Mouse (Mus musculus) MEL (cell line): ENCODE data around the gene Aknad1. TPM values are rescaled to one million over a fixed set of nuclear protein-coding genes. Genes with fewer than 3 reads are reported as not detected.

Experiments
- DNase-seq: peaks from one replicate; pipeline ENCODE4 v3.0.0; 2011; ENCODE audit warnings: low read depth, low spot score
- H3K27ac ChIP-seq: 2 replicates; pipeline ENCODE4 v1.5.1; 2012; ENCODE audit warnings: low read depth, mild to moderate bottlenecking, control low read depth, low read length, moderate library complexity; ENCODE audit not compliant: control insufficient read depth
- H3K27me3 ChIP-seq, 2 experiments: fragments of 150-350 bp in 1 of 2; sonication (generic) in 1 of 2; 2 replicates each; pipeline ENCODE4 v1.6.1; 2012; ENCODE audit warnings: low read length in 2 of 2, mild to moderate bottlenecking in 2 of 2, improper control_type of control experiment in 1 of 2, moderate library complexity in 1 of 2; ENCODE audit not compliant: insufficient read depth in 2 of 2, control insufficient read depth in 1 of 2
- H3K36me3 ChIP-seq, 2 experiments: 2 replicates each; pipeline ENCODE4 v1.6.1; 2012 to 2014; ENCODE audit warnings: low read length in 2 of 2, improper control_type of control experiment in 1 of 2, inconsistent platforms in 1 of 2, mild to moderate bottlenecking in 1 of 2; ENCODE audit not compliant: insufficient read depth in 2 of 2, control insufficient read depth in 1 of 2
- H3K4me1 ChIP-seq, 2 experiments: fragments of 150-350 bp in 1 of 2; sonication (generic) in 1 of 2; 2 replicates each; pipeline ENCODE4 v1.6.1; 2012; ENCODE audit warnings: low read length in 2 of 2, improper control_type of control experiment in 1 of 2, mild to moderate bottlenecking in 1 of 2; ENCODE audit not compliant: insufficient read depth in 2 of 2, control insufficient read depth in 1 of 2
- H3K4me3 ChIP-seq, 2 experiments: fragments of 150-350 bp in 1 of 2; sonication (generic) in 1 of 2; 2 replicates each; pipeline ENCODE4 v1.5.1; 2012; ENCODE audit warnings: low read depth in 2 of 2, low read length in 2 of 2, mild to moderate bottlenecking in 2 of 2, moderate library complexity in 2 of 2, control low read depth in 1 of 2, improper control_type of control experiment in 1 of 2; ENCODE audit not compliant: control insufficient read depth in 1 of 2, insufficient read depth in 1 of 2
- H3K79me2 ChIP-seq: 2 replicates; pipeline ENCODE4 v1.6.1; 2012; ENCODE audit warnings: mild to moderate bottlenecking, low read length, moderate library complexity; ENCODE audit not compliant: control insufficient read depth, poor library complexity, insufficient read depth
- H3K9ac ChIP-seq: 2 replicates; pipeline ENCODE4 v1.6.1; 2012; ENCODE audit warnings: low read depth, mild to moderate bottlenecking, control low read depth, low read length, moderate library complexity; ENCODE audit not compliant: control insufficient read depth, poor library complexity, severe bottlenecking
- H3K9me3 ChIP-seq: fragments of 150-350 bp; sonication (generic); replicated peaks from 2 replicates; pipeline ENCODE4 v1.6.1; 2012; ENCODE audit warnings: mild to moderate bottlenecking, low read length, improper control_type of control experiment, moderate library complexity; ENCODE audit not compliant: insufficient read depth
- BHLHE40 ChIP-seq: IDR thresholded peaks from 2 replicates; pipeline ENCODE4 v1.6.1; 2012; ENCODE audit warnings: low read depth, mild to moderate bottlenecking, inconsistent platforms, low read length, improper control_type of control experiment, borderline replicate concordance
- CTCF ChIP-seq, 3 experiments: IDR thresholded peaks in 2 of 3; conservative IDR thresholded peaks in 1 of 3; 2 replicates each; pipeline ENCODE4 v1.5.1; 2011 to 2012; ENCODE audit warnings: low read length in 3 of 3, low read depth in 2 of 3, mild to moderate bottlenecking in 2 of 3, improper control_type of control experiment in 1 of 3, inconsistent platforms in 1 of 3, mixed read lengths in 1 of 3, moderate library complexity in 1 of 3; ENCODE audit not compliant: control insufficient read depth in 1 of 3, insufficient read depth in 1 of 3, poor library complexity in 1 of 3, severe bottlenecking in 1 of 3
- ELF1 ChIP-seq: IDR thresholded peaks from 2 replicates; pipeline ENCODE4 v1.6.1; 2014; ENCODE audit warnings: low read depth, mild to moderate bottlenecking, inconsistent platforms, low read length, improper control_type of control experiment, moderate library complexity
- ETS1 ChIP-seq: IDR thresholded peaks from 2 replicates; pipeline ENCODE4 v1.6.1; 2012; ENCODE audit warnings: low read depth, mild to moderate bottlenecking, inconsistent platforms, low read length, improper control_type of control experiment, moderate library complexity
- GABPA ChIP-seq: IDR thresholded peaks from 2 replicates; pipeline ENCODE4 v1.6.1; 2012; ENCODE audit warnings: low read depth, mild to moderate bottlenecking, inconsistent platforms, low read length, improper control_type of control experiment, moderate library complexity
- GATA1 ChIP-seq: IDR thresholded peaks from 2 replicates; pipeline ENCODE4 v1.6.1; 2011; ENCODE audit warnings: low read depth, low read length, improper control_type of control experiment
- HCFC1 ChIP-seq: IDR thresholded peaks from 2 replicates; pipeline ENCODE4 v1.6.1; 2012; ENCODE audit warnings: low read depth, mild to moderate bottlenecking, inconsistent platforms, low read length, improper control_type of control experiment, moderate library complexity
- KAT2A ChIP-seq: conservative IDR thresholded peaks from 2 replicates; pipeline ENCODE4 v1.6.1; 2012; ENCODE audit warnings: low read depth, low read length, improper control_type of control experiment, inconsistent platforms
- MAFK ChIP-seq: IDR thresholded peaks from 2 replicates; pipeline ENCODE4 v1.6.1; 2011; ENCODE audit warnings: low read depth, mild to moderate bottlenecking, low read length, improper control_type of control experiment, borderline replicate concordance
- MAZ ChIP-seq: IDR thresholded peaks from 2 replicates; pipeline ENCODE4 v1.6.1; 2012; ENCODE audit warnings: low read depth, mild to moderate bottlenecking, inconsistent platforms, low read length, improper control_type of control experiment
- MXI1 ChIP-seq: IDR thresholded peaks from 2 replicates; pipeline ENCODE4 v1.6.1; 2011; ENCODE audit warnings: mild to moderate bottlenecking, low read depth, low read length, improper control_type of control experiment
- MYC ChIP-seq: IDR thresholded peaks from 2 replicates; pipeline ENCODE4 v1.6.1; 2011; ENCODE audit warnings: low read depth, mild to moderate bottlenecking, low read length, improper control_type of control experiment, moderate library complexity
- NELFE ChIP-seq: IDR thresholded peaks from 2 replicates; pipeline ENCODE4 v1.6.1; 2011; ENCODE audit warnings: low read depth, low read length, improper control_type of control experiment
- POLR2A ChIP-seq, 2 experiments: IDR thresholded peaks; 2 replicates each; pipeline ENCODE4 v1.6.1; 2011 to 2012; ENCODE audit warnings: low read length in 2 of 2, mild to moderate bottlenecking in 2 of 2, control low read depth in 1 of 2, improper control_type of control experiment in 1 of 2, low read depth in 1 of 2, moderate library complexity in 1 of 2; ENCODE audit not compliant: control insufficient read depth in 1 of 2, insufficient read depth in 1 of 2, poor library complexity in 1 of 2
- POLR2AphosphoS5 ChIP-seq: IDR thresholded peaks from 2 replicates; pipeline ENCODE4 v1.6.1; 2012; ENCODE audit warnings: low read depth, borderline replicate concordance, mild to moderate bottlenecking, inconsistent platforms, low read length, moderate library complexity, mixed read lengths
- RCOR1 ChIP-seq: IDR thresholded peaks from 2 replicates; pipeline ENCODE4 v1.6.1; 2012; ENCODE audit warnings: low read depth, mild to moderate bottlenecking, inconsistent platforms, low read length, improper control_type of control experiment
- TBP ChIP-seq: IDR thresholded peaks from 2 replicates; pipeline ENCODE4 v1.8.0; 2011; ENCODE audit warnings: low read depth, low read length, improper control_type of control experiment
- ZNF384 ChIP-seq: IDR thresholded peaks from 2 replicates; pipeline ENCODE4 v1.6.1; 2012; ENCODE audit warnings: low read depth, mild to moderate bottlenecking, inconsistent platforms, low read length, improper control_type of control experiment
- polyA plus RNA-seq, 2 experiments: library from polyadenylated mRNA; stranded (reverse) in 1 of 2; unstranded in 1 of 2; fragments of >175 nt in 1 of 2; fragments of >200 nt in 1 of 2; gene quantifications; 2 replicates each; pipeline versions ENCODE4 v1.2.1 to v1.2.4; 2012; ENCODE audit warnings: low replicate concordance in 2 of 2, low read depth in 1 of 2; ENCODE audit not compliant: insufficient read length in 2 of 2, insufficient read depth in 1 of 2, missing spikeins in 1 of 2
- total RNA-seq: library from RNA; depleted of rRNA; stranded (reverse); fragments of 300-350 nt; gene quantifications from 2 replicates; pipeline ENCODE4 v1.2.3, GENCODE M21; 2012

The Aknad1 gene
- total and polyA plus RNA-seq, 3 experiments = 0.06 TPM; not detected in 2

DNA sequence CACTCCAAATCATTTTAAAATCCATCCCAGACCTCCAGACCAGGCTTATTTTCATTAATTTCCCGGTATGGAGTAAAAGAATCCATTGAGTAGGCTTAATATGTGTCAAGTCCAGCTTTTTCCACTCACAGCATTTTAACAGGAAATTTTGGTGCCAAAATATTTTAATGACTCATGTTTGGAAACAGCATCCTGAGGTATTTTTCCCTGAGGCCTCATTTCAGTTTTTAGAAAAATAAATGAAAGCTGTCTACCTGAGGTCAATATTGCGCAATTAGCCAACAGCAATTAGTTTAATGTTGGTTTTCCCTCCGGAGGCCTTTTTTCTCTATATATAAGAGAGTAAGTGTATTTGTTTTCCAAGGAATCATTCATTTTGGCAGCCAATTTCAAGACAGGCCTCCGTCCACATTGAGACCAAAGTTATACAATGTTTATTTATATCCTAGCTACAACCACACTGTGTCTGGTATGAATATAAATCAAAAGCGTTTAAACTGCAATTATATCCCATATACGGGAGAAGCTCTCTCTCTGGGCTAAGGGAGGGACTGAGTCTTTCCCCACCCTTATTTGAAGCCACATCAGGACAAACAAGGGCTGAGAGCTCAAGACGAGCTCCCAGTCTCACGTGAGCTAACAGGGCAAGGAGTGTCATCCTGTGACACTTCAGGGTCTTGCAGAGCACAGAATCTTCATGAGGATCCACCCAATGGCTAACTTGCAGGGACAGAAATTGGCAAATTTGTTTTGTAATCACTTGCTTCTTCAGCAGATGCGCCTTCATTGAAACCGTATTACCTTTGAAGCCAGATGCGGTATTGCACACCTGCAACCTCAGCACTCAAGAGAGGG, 20.3 kb downstream of the Aknad1 start:
- TF ChIP-seq ELF1 (no peak), MAZ (no peak), ETS1 (no peak)
- no peak overlapping the region for H3K27ac ChIP-seq
- no peak for DNase-seq
- no peaks in the 10 kb centered on the region; a peak in 1 of 4 replicates for H3K4me1 ChIP-seq
- H3K36me3 ChIP-seq = peaks cover 0 to 8% of the 10 kb centered on the region in 2 experiments; a peak in 2 of 4 replicates
- H3K79me2 ChIP-seq = no peaks in the 10 kb centered on the region
- H3K27me3 ChIP-seq = no peaks in the 10 kb centered on the region; a peak in 1 of 4 replicates
- no peaks in the 10 kb centered on the region for H3K9me3 ChIP-seq
- H3K9ac ChIP-seq = no peak overlapping the region
- no peak overlapping the region for H3K4me3 ChIP-seq

DNA sequence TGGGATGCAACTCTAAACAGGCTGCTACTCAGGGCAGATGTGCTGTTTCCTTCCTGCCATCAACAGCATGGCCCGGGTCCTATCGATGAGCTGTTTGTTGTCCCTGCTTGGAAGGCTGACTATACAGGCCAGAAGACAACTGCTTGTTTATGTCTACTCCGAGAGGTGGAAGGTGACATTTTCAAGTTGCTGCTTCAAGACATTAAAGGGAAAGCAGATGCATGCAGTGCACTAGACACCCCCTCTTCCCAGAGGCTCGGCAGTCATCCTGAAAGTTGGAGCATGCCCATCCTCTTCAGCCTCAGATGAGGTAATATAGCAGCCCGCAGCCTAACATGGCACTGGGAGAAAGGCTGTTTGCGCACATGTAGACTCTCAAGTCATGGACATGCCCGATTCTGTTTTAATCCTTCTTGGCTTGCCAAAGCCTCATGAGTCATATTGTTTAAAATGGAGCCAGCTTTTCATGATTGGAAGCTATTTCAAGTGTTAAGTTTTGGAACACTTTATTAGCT, 23.2 kb downstream of the Aknad1 start:
- H3K36me3 ChIP-seq = no peaks in the 10 kb centered on the region
- H3K27ac ChIP-seq = no peak overlapping the region
- H3K9ac ChIP-seq = no peak overlapping the region
- no peak overlapping the region for H3K4me3 ChIP-seq
- H3K4me1 ChIP-seq = no peaks in the 10 kb centered on the region
- TF ChIP-seq GABPA = no peak
- TF ChIP-seq ZNF384 = no peak
- no peak for TF ChIP-seq KAT2A
- no peak for TF ChIP-seq BHLHE40
- no peak for TF ChIP-seq MYC
- no peak for TF ChIP-seq POLR2AphosphoS5
- no peak for TF ChIP-seq MXI1
- no peak for TF ChIP-seq CTCF (IDR thresholded peaks at IDR 0.05 in 2 of 3, conservative IDR thresholded peaks at IDR 0.05 in 1 of 3; ENCODE audit: control insufficient read depth in 1 of 3, insufficient read depth in 1 of 3, low read depth in 2 of 3, low read length in 3 of 3, poor library complexity in 1 of 3, severe bottlenecking in 1 of 3)
- TF ChIP-seq HCFC1 = no peak
- TF ChIP-seq TBP = no peak
- TF ChIP-seq POLR2A (IDR thresholded peaks at IDR 0.05; ENCODE audit: control insufficient read depth in 1 of 2, insufficient read depth in 1 of 2, low read depth in 1 of 2, low read length in 2 of 2, poor library complexity in 1 of 2) = no peak
- no peak for TF ChIP-seq MAFK
- TF ChIP-seq GATA1 = no peak
- no peak for TF ChIP-seq RCOR1
- no peak for TF ChIP-seq NELFE
- no peaks in the 10 kb centered on the region for H3K79me2 ChIP-seq
- H3K27me3 ChIP-seq = no peaks in the 10 kb centered on the region; a peak in 1 of 4 replicates
- no peaks in the 10 kb centered on the region for H3K9me3 ChIP-seq
- no peak for DNase-seq
